Mouse (Mus musculus): ENCODE measurements around the gene Adgrl3.

Gene Adgrl3

GRCm38 (mm10) chr5:81661611-81662390, 641.9 kb downstream of the Adgrl3 start:
- no peak for DNase-seq (ENCODE audit: low read depth, low spot score)

- DNase-seq (ENCODE audit: low read depth, low spot score): no peak
Measured at GRCm38 (mm10) chr5:81671025-81671424, 651.1 kb downstream of the Adgrl3 start.

- DNase-seq (ENCODE audit: low read depth, low spot score): no peak
Measured at GRCm38 (mm10) chr5:81674275-81674974, 654.5 kb downstream of the Adgrl3 start.

GRCm38 (mm10) chr5:81674975-81675371, 655.0 kb downstream of the Adgrl3 start:
- DNase-seq (ENCODE audit: low read depth, low spot score): no peak

- no peak for DNase-seq (ENCODE audit: low read depth, low spot score)
Measured at GRCm38 (mm10) chr5:81676896-81677295, 657.0 kb downstream of the Adgrl3 start.

GRCm38 (mm10) chr5:81686206-81686605, 666.3 kb downstream of the Adgrl3 start:
- no peak for DNase-seq (ENCODE audit: low read depth, low spot score)

- DNase-seq (ENCODE audit: low read depth, low spot score): no peak
Measured at GRCm38 (mm10) chr5:81686845-81687244, 666.9 kb downstream of the Adgrl3 start.

- DNase-seq (ENCODE audit: low read depth, low spot score): no peak
Measured at GRCm38 (mm10) chr5:81729620-81730019, 709.7 kb downstream of the Adgrl3 start.

GRCm38 (mm10) chr5:81736008-81736407, 716.1 kb downstream of the Adgrl3 start:
- no peak for DNase-seq (ENCODE audit: low read depth, low spot score)

- DNase-seq (ENCODE audit: low read depth, low spot score): no peak
Measured at GRCm38 (mm10) chr5:81738286-81739032, 718.5 kb downstream of the Adgrl3 start.

GRCm38 (mm10) chr5:81752426-81752825, 732.5 kb downstream of the Adgrl3 start:
- no peak for DNase-seq (ENCODE audit: low read depth, low spot score)

- DNase-seq (ENCODE audit: low read depth, low spot score): no peak
Measured at GRCm38 (mm10) chr5:81755711-81756110, 735.8 kb downstream of the Adgrl3 start.

GRCm38 (mm10) chr5:81757093-81757725, 737.3 kb downstream of the Adgrl3 start:
- no peak for DNase-seq (ENCODE audit: low read depth, low spot score)

GRCm38 (mm10) chr5:81776234-81776633, 756.3 kb downstream of the Adgrl3 start:
- DNase-seq (ENCODE audit: low read depth, low spot score): no peak

- DNase-seq (ENCODE audit: low read depth, low spot score): no peak
Measured at GRCm38 (mm10) chr5:81776746-81777145, 756.8 kb downstream of the Adgrl3 start.

- DNase-seq (ENCODE audit: low read depth, low spot score): no peak
Measured at GRCm38 (mm10) chr5:81784770-81785169, 764.8 kb downstream of the Adgrl3 start.

GRCm38 (mm10) chr5:81790710-81791109, 770.8 kb downstream of the Adgrl3 start:
- DNase-seq (ENCODE audit: low read depth, low spot score): no peak

- DNase-seq (ENCODE audit: low read depth, low spot score): no peak
Measured at GRCm38 (mm10) chr5:81794125-81794524, 774.2 kb downstream of the Adgrl3 start.

GRCm38 (mm10) chr5:81794601-81795000, 774.7 kb downstream of the Adgrl3 start:
- no peak for DNase-seq (ENCODE audit: low read depth, low spot score)

GRCm38 (mm10) chr5:81796128-81796527, 776.2 kb downstream of the Adgrl3 start:
- DNase-seq (ENCODE audit: low read depth, low spot score): no peak

- no peak for DNase-seq (ENCODE audit: low read depth, low spot score)
Measured at GRCm38 (mm10) chr5:81810966-81811365, 791.0 kb downstream of the Adgrl3 start.

GRCm38 (mm10) chr5:81832076-81832475, 812.1 kb downstream of the Adgrl3 start:
- DNase-seq (ENCODE audit: low read depth, low spot score): no peak

Data from CD4-positive, CD25-positive, alpha-beta regulatory T cell, adult 2 months (primary cell).